Mouse (Mus musculus) midbrain, embryonic 13.5 days (tissue): ENCODE data around the gene Slc34a2. TPM values are rescaled to one million over a fixed set of nuclear protein-coding genes. Genes with fewer than 3 reads are reported as not detected.
A peak's percentile ranks its signal among the peaks of the same experiment; 100 is the strongest.

Source experiments
- ATAC-seq: fragments of 200-750 bp; cut with Nextera tagmentation; 2 replicates; pipeline ENCODE4 v1.8.0; 2017; ENCODE audit warnings: mild to moderate bottlenecking, moderate TSS enrichment, moderate library complexity
- H3K27ac ChIP-seq: fragments of 300-500 bp; sonication (generic); 2 replicates; pipeline ENCODE4 v1.5.1; 2015; ENCODE audit warnings: inconsistent platforms, mild to moderate bottlenecking, moderate library complexity
- H3K27me3 ChIP-seq: fragments of 300-500 bp; sonication (generic); 2 replicates; pipeline ENCODE4 v1.6.1; 2015; ENCODE audit warnings: mild to moderate bottlenecking, inconsistent platforms
- H3K36me3 ChIP-seq: fragments of 300-500 bp; sonication (generic); 2 replicates; pipeline ENCODE4 v1.6.1; 2015; ENCODE audit warnings: mild to moderate bottlenecking, inconsistent platforms
- H3K4me1 ChIP-seq: fragments of 300-500 bp; sonication (generic); replicated peaks from 2 replicates; pipeline ENCODE4 v1.6.1; 2015; ENCODE audit warnings: inconsistent platforms
- H3K4me2 ChIP-seq: fragments of 300-500 bp; sonication (generic); replicated peaks from 2 replicates; pipeline ENCODE4 v1.6.1; 2015; ENCODE audit warnings: moderate library complexity, mild to moderate bottlenecking, inconsistent platforms
- H3K4me3 ChIP-seq: fragments of 300-500 bp; sonication (generic); replicated peaks from 2 replicates; pipeline ENCODE4 v1.5.1; 2015; ENCODE audit warnings: mild to moderate bottlenecking, inconsistent platforms
- H3K9ac ChIP-seq: fragments of 300-500 bp; sonication (generic); replicated peaks from 2 replicates; pipeline ENCODE4 v1.6.1; 2015; ENCODE audit warnings: mild to moderate bottlenecking, inconsistent platforms
- H3K9me3 ChIP-seq: fragments of 300-500 bp; sonication (generic); 2 replicates; pipeline ENCODE4 v1.6.1; 2016; ENCODE audit warnings: mild to moderate bottlenecking, inconsistent platforms
- WGBS: fragments of 180-500 bp; shearing (Covaris S2); methylation state at CpG from one replicate; pipeline ENCODE4 v1.1.7; 2015; 5-methylcytosine and 5-hydroxymethylcytosine counted together
- polyA plus RNA-seq: library from polyadenylated mRNA; unstranded; fragments of >200 nt; fragmentation: Nextera tagmentation; extraction: Ambion mirVana; gene quantifications from 2 replicates; pipeline ENCODE4 v1.2.1, GENCODE M21; 2015

Gene Slc34a2
- polyA plus RNA-seq, 1 experiment from 2014 or later: not detected

- no peak overlapping the region for H3K9ac ChIP-seq
- no peak overlapping the region for H3K4me3 ChIP-seq
- WGBS: 90% methylated on average over 8 of the region's 8 CpGs
- H3K9me3 ChIP-seq: no peaks in the 10 kb centered on the region
- no peak for ATAC-seq
- H3K27me3 ChIP-seq: peaks cover 1% of the 10 kb centered on the region; the same call in 1 of the 2 replicates
- no peaks in the 10 kb centered on the region; the same call in 1 of the 2 replicates for H3K4me1 ChIP-seq
- H3K27ac ChIP-seq: no peak overlapping the region
- H3K36me3 ChIP-seq: no peaks in the 10 kb centered on the region
- H3K4me2 ChIP-seq: no peak overlapping the region
These were observed 5.0 kb downstream of the Slc34a2 start for GRCm38 (mm10) chr5:53042771-53043371.

GRCm38 (mm10) chr5:53043716-53044115 lies 5.8 kb downstream of the Slc34a2 start:
- 52% methylated on average over 1 of the region's 1 CpGs for WGBS
- Histone ChIP-seq H3K27me3 (peaks cover 10% of the 10 kb centered on the region), H3K27ac (no peak overlapping the region), H3K36me3 (no peaks in the 10 kb centered on the region), H3K9ac (no peak overlapping the region), H3K4me3 (no peak overlapping the region), H3K4me1 (peaks cover 4% of the 10 kb centered on the region), H3K9me3 (no peaks in the 10 kb centered on the region), H3K4me2 (no peak overlapping the region)
- no peak for ATAC-seq

GRCm38 (mm10) chr5:53047951-53048350 lies 10.1 kb downstream of the Slc34a2 start:
- Histone ChIP-seq H3K4me3 (no peak overlapping the region), H3K9ac (no peak overlapping the region), H3K9me3 (no peaks in the 10 kb centered on the region), H3K36me3 (no peaks in the 10 kb centered on the region), H3K27me3 (peaks cover 24% of the 10 kb centered on the region), H3K27ac (no peak overlapping the region), H3K4me2 (no peak overlapping the region), H3K4me1 (peaks cover 10% of the 10 kb centered on the region)
- 0 out of 2 replicates have a peak, but pooled peaks have one; percentile 17 for ATAC-seq
- 16% methylated on average over 6 of the region's 6 CpGs for WGBS

GRCm38 (mm10) chr5:53048599-53048998 lies 10.7 kb downstream of the Slc34a2 start:
- H3K9ac ChIP-seq: peak overlapping the region; percentile 56
- H3K27ac ChIP-seq: no peak overlapping the region
- H3K4me1 ChIP-seq: peaks cover 10% of the 10 kb centered on the region
- 20% methylated on average over 3 of the region's 4 CpGs for WGBS
- peak overlapping the region; percentile 68 for H3K4me2 ChIP-seq
- H3K4me3 ChIP-seq: peak overlapping the region; percentile 40
- H3K36me3 ChIP-seq: no peaks in the 10 kb centered on the region
- no peaks in the 10 kb centered on the region for H3K9me3 ChIP-seq
- H3K27me3 ChIP-seq: peaks cover 24% of the 10 kb centered on the region
- peak; percentile 57 for ATAC-seq

GRCm38 (mm10) chr5:53049046-53049445 lies 11.2 kb downstream of the Slc34a2 start:
- Histone ChIP-seq H3K4me3 (peak overlapping the region; percentile 40), H3K4me1 (peaks cover 10% of the 10 kb centered on the region), H3K27me3 (peaks cover 24% of the 10 kb centered on the region), H3K9me3 (no peaks in the 10 kb centered on the region), H3K9ac (peak overlapping the region; percentile 56), H3K27ac (no peak overlapping the region), H3K4me2 (peak overlapping the region; percentile 68), H3K36me3 (no peaks in the 10 kb centered on the region)
- peak; percentile 75 for ATAC-seq
- WGBS: 2% methylated on average over 39 of the region's 39 CpGs

- no peak overlapping the region for H3K4me2 ChIP-seq
- H3K9ac ChIP-seq: no peak overlapping the region
- 14% methylated on average over 1 of the region's 1 CpGs for WGBS
- no peak overlapping the region for H3K4me3 ChIP-seq
- ATAC-seq: no peak
- peaks cover 24% of the 10 kb centered on the region for H3K27me3 ChIP-seq
- no peaks in the 10 kb centered on the region for H3K36me3 ChIP-seq
- no peak overlapping the region for H3K27ac ChIP-seq
- H3K9me3 ChIP-seq: no peaks in the 10 kb centered on the region
- peaks cover 10% of the 10 kb centered on the region for H3K4me1 ChIP-seq
These were observed 13.1 kb downstream of the Slc34a2 start for GRCm38 (mm10) chr5:53050963-53051362.

- Histone ChIP-seq H3K27ac (no peak overlapping the region), H3K4me3 (no peak overlapping the region), H3K36me3 (no peaks in the 10 kb centered on the region), H3K27me3 (peaks cover 19% of the 10 kb centered on the region), H3K9me3 (no peaks in the 10 kb centered on the region), H3K9ac (no peak overlapping the region), H3K4me1 (peaks cover 10% of the 10 kb centered on the region), H3K4me2 (no peak overlapping the region)
- no peak for ATAC-seq
- WGBS: 80% methylated on average over 2 of the region's 2 CpGs
These were observed 15.4 kb downstream of the Slc34a2 start for GRCm38 (mm10) chr5:53053246-53053645.

- WGBS: 93% methylated on average over 9 of the region's 9 CpGs
- no peaks in the 10 kb centered on the region for H3K36me3 ChIP-seq
These were observed 23.8 kb downstream of the Slc34a2 start for GRCm38 (mm10) chr5:53061532-53062130.

GRCm38 (mm10) chr5:53074553-53074952 lies 36.7 kb downstream of the Slc34a2 start:
- H3K4me3 ChIP-seq: no peak overlapping the region
- no peak for ATAC-seq
- no peaks in the 10 kb centered on the region for H3K36me3 ChIP-seq
- no peak overlapping the region for H3K9ac ChIP-seq
- no peaks in the 10 kb centered on the region for H3K4me1 ChIP-seq
- H3K27me3 ChIP-seq: no peaks in the 10 kb centered on the region
- WGBS: 83% methylated on average over 6 of the region's 6 CpGs
- no peak overlapping the region for H3K4me2 ChIP-seq
- no peak overlapping the region for H3K27ac ChIP-seq
- H3K9me3 ChIP-seq: no peaks in the 10 kb centered on the region

More at GRCm38 (mm10) chr5:53061532-53062130, 23.8 kb downstream of the Slc34a2 start:
- no peak for ATAC-seq
- Histone ChIP-seq H3K9me3 (no peaks in the 10 kb centered on the region), H3K4me2 (no peak overlapping the region), H3K27ac (no peak overlapping the region), H3K4me1 (no peaks in the 10 kb centered on the region), H3K9ac (no peak overlapping the region), H3K27me3 (no peaks in the 10 kb centered on the region), H3K4me3 (no peak overlapping the region)

- H3K27me3 ChIP-seq: no peaks in the 10 kb centered on the region
- H3K9ac ChIP-seq: no peak overlapping the region
- H3K4me2 ChIP-seq: no peak overlapping the region
- 73% methylated on average over 4 of the region's 4 CpGs for WGBS
- no peak for ATAC-seq
- H3K9me3 ChIP-seq: no peaks in the 10 kb centered on the region
- no peaks in the 10 kb centered on the region for H3K36me3 ChIP-seq
- no peak overlapping the region for H3K27ac ChIP-seq
- H3K4me3 ChIP-seq: no peak overlapping the region
- no peaks in the 10 kb centered on the region for H3K4me1 ChIP-seq
These were observed 40.6 kb downstream of the Slc34a2 start for GRCm38 (mm10) chr5:53078453-53078852.

- Histone ChIP-seq H3K4me1 (no peaks in the 10 kb centered on the region), H3K9ac (no peak overlapping the region), H3K27ac (no peak overlapping the region), H3K36me3 (no peaks in the 10 kb centered on the region), H3K27me3 (no peaks in the 10 kb centered on the region), H3K4me3 (no peak overlapping the region), H3K9me3 (no peaks in the 10 kb centered on the region), H3K4me2 (no peak overlapping the region)
- WGBS: 92% methylated on average over 7 of the region's 7 CpGs
- ATAC-seq: no peak
These were observed 49.6 kb downstream of the Slc34a2 start for GRCm38 (mm10) chr5:53087452-53087851.

GRCm38 (mm10) chr5:53091331-53091730 lies 53.5 kb downstream of the Slc34a2 start:
- H3K4me2 ChIP-seq: no peak overlapping the region
- H3K4me1 ChIP-seq: no peaks in the 10 kb centered on the region
- H3K4me3 ChIP-seq: no peak overlapping the region
- no peak overlapping the region for H3K27ac ChIP-seq
- H3K9me3 ChIP-seq: no peaks in the 10 kb centered on the region
- ATAC-seq: no peak
- WGBS: 69% methylated on average over 3 of the region's 3 CpGs
- H3K27me3 ChIP-seq: no peaks in the 10 kb centered on the region
- no peaks in the 10 kb centered on the region for H3K36me3 ChIP-seq
- no peak overlapping the region for H3K9ac ChIP-seq
